Mouse (Mus musculus) bone marrow macrophage, adult 2 months (primary cell): ENCODE measurements around the gene Rnf111.

Experiments used
- CTCF ChIP-seq: IDR thresholded peaks from 2 replicates; pipeline ENCODE4 v1.5.1; 2012; ENCODE audit warnings: low read depth, mild to moderate bottlenecking, low read length, moderate library complexity
- POLR2A ChIP-seq: IDR thresholded peaks from 2 replicates; pipeline ENCODE4 v1.6.1; 2012; ENCODE audit warnings: mild to moderate bottlenecking, low read depth, low read length, borderline replicate concordance

GRCm38 (mm10) chr9:70421257-70422056 lies 82.1 kb downstream of the Rnf111 start, which contains the start of gene Ccnb2:
- TF ChIP-seq POLR2A (no peak), CTCF (no peak)
